Mouse (Mus musculus): Measurements from ENCODE around the gene Pola1. TPM values are rescaled to one million over a fixed set of nuclear protein-coding genes. Genes with fewer than 3 reads are reported as not detected.
A peak's percentile ranks its signal among the peaks of the same experiment; 100 is the strongest.

Gene Pola1
- polyA plus RNA-seq, 1 experiment from 2014 or later, result 9.0 TPM

DNA sequence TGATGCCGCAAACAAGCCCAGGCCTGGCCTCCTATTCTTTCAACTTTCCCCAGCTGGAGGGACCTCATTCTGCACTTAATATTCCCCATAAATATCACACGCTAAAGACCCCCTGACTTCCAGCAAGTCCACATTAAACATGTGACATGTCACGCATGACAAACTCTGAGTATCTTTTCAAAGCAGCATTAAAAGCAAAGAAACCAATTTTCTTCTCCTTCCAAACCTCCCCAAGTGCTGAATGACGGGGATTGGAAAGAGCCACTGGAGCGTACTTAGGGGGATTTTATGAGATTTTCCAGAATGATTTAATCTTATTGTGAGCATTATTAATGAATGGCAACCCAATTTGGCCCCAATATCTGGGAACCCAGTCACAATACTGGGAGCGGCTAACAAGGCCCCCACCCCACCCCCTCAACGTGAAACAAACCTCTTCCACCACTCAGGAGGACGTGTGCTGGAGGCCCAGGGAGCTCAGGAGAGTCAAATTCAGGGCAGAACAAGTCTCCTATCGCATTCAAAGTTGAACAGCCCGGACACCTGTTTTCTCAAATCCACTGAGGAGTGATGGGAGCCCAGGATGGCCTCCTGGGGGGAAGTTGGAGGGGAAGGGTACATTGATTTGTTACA is 331.7 kb downstream of the Pola1 start:
- Histone ChIP-seq H3K4me3 (no peak overlapping the region), H3K27ac (no peak overlapping the region), H3K4me2 (no peak overlapping the region), H3K27me3 (peaks cover 79% of the 10 kb centered on the region), H3K36me3 (no peaks in the 10 kb centered on the region), H3K9me3 (replicated peaks) (no peaks in the 10 kb centered on the region), H3K9ac (no peak overlapping the region), H3K4me1 (replicated peaks) (peaks cover 15% of the 10 kb centered on the region)
- ATAC-seq (replicated peaks; ENCODE audit: insufficient number of reproducible peaks, insufficient read depth, low FRiP score, low read depth), result no peak
- 27% methylated on average over 10 of the region's 10 CpGs for WGBS

GRCm38 (mm10) chrX:93299771-93300170 is 332.2 kb downstream of the Pola1 start:
- Histone ChIP-seq H3K27ac (no peak overlapping the region), H3K9me3 (replicated peaks) (no peaks in the 10 kb centered on the region), H3K27me3 (peaks cover 84% of the 10 kb centered on the region), H3K4me1 (replicated peaks) (peaks cover 15% of the 10 kb centered on the region), H3K4me3 (no peak overlapping the region; the same call in 1 of the 2 replicates), H3K36me3 (no peaks in the 10 kb centered on the region), H3K4me2 (peak overlapping the region; percentile 66), H3K9ac (no peak overlapping the region)
- 24% methylated on average over 6 of the region's 6 CpGs for WGBS
- no peak for ATAC-seq (replicated peaks; ENCODE audit: insufficient number of reproducible peaks, insufficient read depth, low FRiP score, low read depth)

DNA sequence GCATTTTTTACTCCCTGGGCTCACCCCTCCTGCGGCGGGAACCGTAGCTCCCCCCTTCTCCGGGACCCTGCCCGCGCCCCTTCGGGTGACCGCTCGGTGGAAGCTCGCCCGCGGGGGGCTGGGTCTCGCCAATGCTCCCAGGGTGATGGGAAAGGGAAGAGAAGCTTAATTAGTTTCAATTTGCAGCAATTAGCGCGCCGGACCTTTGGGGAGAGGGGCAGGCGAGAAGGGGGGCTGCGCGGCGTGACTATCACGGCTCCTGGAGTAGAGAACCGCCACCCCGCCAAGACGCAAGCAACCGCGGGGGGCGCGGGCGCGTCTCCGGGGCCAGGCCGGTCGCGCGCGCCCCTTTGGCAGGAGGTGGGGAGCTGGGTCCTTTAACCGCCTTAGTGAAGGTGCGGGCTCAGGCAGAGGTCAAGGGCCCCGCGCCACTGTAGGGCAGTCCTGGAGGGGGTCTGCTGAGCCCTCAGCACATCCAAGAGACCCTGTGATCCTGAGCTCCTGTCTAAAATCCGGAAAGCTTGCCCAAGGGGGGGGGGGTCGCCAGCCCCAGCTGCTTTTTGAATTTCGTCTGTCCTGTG is 332.8 kb downstream of the Pola1 start:
- Histone ChIP-seq H3K9me3 (replicated peaks) (no peaks in the 10 kb centered on the region), H3K36me3 (no peaks in the 10 kb centered on the region), H3K4me1 (replicated peaks) (peaks cover 15% of the 10 kb centered on the region), H3K4me3 (peak overlapping the region; percentile 44), H3K27ac (no peak overlapping the region), H3K4me2 (peak overlapping the region; percentile 66), H3K9ac (no peak overlapping the region), H3K27me3 (peaks cover 90% of the 10 kb centered on the region)
- no peak for ATAC-seq (replicated peaks; ENCODE audit: insufficient number of reproducible peaks, insufficient read depth, low FRiP score, low read depth)
- WGBS, result 9% methylated on average over 38 of the region's 43 CpGs

- Histone ChIP-seq H3K36me3 (no peaks in the 10 kb centered on the region), H3K27me3 (peaks cover 96% of the 10 kb centered on the region), H3K4me1 (replicated peaks) (peaks cover 15% of the 10 kb centered on the region), H3K9me3 (replicated peaks) (no peaks in the 10 kb centered on the region), H3K27ac (no peak overlapping the region), H3K4me2 (peak overlapping the region; percentile 68), H3K4me3 (peak overlapping the region; percentile 41), H3K9ac (no peak overlapping the region)
- WGBS, result 13% methylated on average over 39 of the region's 40 CpGs
- no peak for ATAC-seq (replicated peaks; ENCODE audit: insufficient number of reproducible peaks, insufficient read depth, low FRiP score, low read depth)
Measured at GRCm38 (mm10) chrX:93297001-93297441, 334.9 kb downstream of the Pola1 start.

GRCm38 (mm10) chrX:93295819-93296218 is 336.1 kb downstream of the Pola1 start:
- no peak overlapping the region for H3K4me2 ChIP-seq
- H3K4me3 ChIP-seq, result no peak overlapping the region
- ATAC-seq (replicated peaks; ENCODE audit: insufficient number of reproducible peaks, insufficient read depth, low FRiP score, low read depth), result no peak
- H3K9me3 ChIP-seq (replicated peaks), result no peaks in the 10 kb centered on the region
- H3K4me1 ChIP-seq (replicated peaks), result peaks cover 15% of the 10 kb centered on the region
- H3K27me3 ChIP-seq, result peaks cover 95% of the 10 kb centered on the region
- WGBS, result 13% methylated on average over 5 of the region's 5 CpGs
- H3K36me3 ChIP-seq, result no peaks in the 10 kb centered on the region
- H3K9ac ChIP-seq, result no peak overlapping the region
- no peak overlapping the region for H3K27ac ChIP-seq

DNA sequence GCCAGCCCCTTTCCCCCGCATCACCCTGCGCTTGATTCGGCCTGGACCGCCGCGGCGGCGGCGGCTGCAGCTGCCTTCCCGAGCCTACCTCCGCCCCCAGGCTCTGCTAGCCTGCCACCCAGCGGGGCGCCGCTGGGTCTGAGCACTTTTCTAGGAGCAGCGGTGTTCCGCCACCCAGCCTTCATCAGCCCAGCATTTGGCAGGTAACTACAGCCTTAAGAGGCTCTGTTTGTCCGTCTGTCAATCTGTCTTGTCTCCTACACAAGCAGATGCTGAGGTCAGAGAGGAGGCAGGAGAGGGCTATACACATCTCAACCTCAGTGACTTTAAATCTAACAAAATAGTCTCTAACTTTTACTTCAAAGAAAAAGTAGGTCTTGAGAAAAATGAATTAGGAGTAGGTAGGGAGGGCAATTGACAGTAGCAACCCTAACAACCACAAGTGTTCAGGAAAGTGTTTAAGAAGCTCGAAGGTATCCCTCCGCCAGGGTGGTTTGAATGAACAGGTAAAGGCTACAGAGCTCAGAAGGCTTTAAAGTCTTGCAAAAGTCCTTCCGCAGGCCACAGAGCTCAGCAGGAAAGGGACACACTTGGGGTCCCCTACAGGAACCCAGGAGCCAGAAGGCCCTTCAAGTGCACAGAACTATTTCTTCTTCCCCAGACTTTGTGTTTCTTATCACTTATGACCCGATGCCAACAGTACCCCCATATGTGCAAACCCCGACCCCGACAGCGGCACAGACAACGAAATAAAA is 337.0 kb downstream of the Pola1 start:
- Histone ChIP-seq H3K9me3 (replicated peaks) (no peaks in the 10 kb centered on the region), H3K4me1 (replicated peaks) (peaks cover 15% of the 10 kb centered on the region), H3K27me3 (peaks cover 94% of the 10 kb centered on the region), H3K4me3 (0 out of 2 replicates have a peak overlapping the region, but pooled peaks have one; percentile 3), H3K36me3 (no peaks in the 10 kb centered on the region), H3K9ac (no peak overlapping the region), H3K27ac (no peak overlapping the region), H3K4me2 (no peak overlapping the region)
- ATAC-seq (replicated peaks; ENCODE audit: insufficient number of reproducible peaks, insufficient read depth, low FRiP score, low read depth), result no peak
- WGBS, result 20% methylated on average over 25 of the region's 25 CpGs

- Histone ChIP-seq H3K4me2 (no peak overlapping the region), H3K4me3 (no peak overlapping the region), H3K27me3 (peaks cover 94% of the 10 kb centered on the region), H3K27ac (no peak overlapping the region), H3K9me3 (replicated peaks) (no peaks in the 10 kb centered on the region), H3K9ac (no peak overlapping the region), H3K36me3 (no peaks in the 10 kb centered on the region), H3K4me1 (replicated peaks) (peaks cover 15% of the 10 kb centered on the region)
- ATAC-seq (replicated peaks; ENCODE audit: insufficient number of reproducible peaks, insufficient read depth, low FRiP score, low read depth), result no peak
- 12% methylated on average over 6 of the region's 6 CpGs for WGBS
Measured at GRCm38 (mm10) chrX:93292031-93292430, 339.9 kb downstream of the Pola1 start.

- ATAC-seq (replicated peaks; ENCODE audit: insufficient number of reproducible peaks, insufficient read depth, low FRiP score, low read depth), result no peak
- H3K9ac ChIP-seq, result no peak overlapping the region
- peaks cover 16% of the 10 kb centered on the region for H3K4me1 ChIP-seq (replicated peaks)
- no peaks in the 10 kb centered on the region for H3K9me3 ChIP-seq (replicated peaks)
- 11% methylated on average over 12 of the region's 12 CpGs for WGBS
- H3K27ac ChIP-seq, result no peak overlapping the region
- peaks cover 94% of the 10 kb centered on the region for H3K27me3 ChIP-seq
- H3K4me2 ChIP-seq, result no peak overlapping the region; the same call in 1 of the 2 replicates
- no peaks in the 10 kb centered on the region for H3K36me3 ChIP-seq
- no peak overlapping the region for H3K4me3 ChIP-seq
Measured at GRCm38 (mm10) chrX:93289851-93290380, 342.0 kb downstream of the Pola1 start.

DNA sequence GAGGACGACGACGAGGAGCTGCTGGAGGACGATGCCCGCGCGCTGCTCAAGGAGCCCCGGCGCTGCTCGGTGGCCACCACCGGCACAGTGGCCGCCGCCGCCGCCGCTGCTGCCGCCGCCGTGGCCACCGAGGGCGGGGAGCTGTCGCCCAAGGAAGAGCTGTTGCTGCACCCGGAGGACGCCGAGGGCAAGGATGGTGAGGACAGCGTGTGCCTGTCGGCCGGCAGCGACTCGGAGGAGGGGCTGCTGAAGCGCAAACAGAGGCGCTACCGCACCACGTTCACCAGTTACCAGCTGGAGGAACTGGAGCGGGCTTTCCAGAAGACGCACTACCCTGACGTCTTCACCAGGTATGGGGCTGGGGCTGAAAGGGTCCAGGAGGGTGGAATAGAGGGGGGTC is 342.9 kb downstream of the Pola1 start:
- H3K4me1 ChIP-seq (replicated peaks), result peaks cover 16% of the 10 kb centered on the region
- no peak overlapping the region for H3K27ac ChIP-seq
- no peak for ATAC-seq (replicated peaks; ENCODE audit: insufficient number of reproducible peaks, insufficient read depth, low FRiP score, low read depth)
- H3K27me3 ChIP-seq, result peaks cover 93% of the 10 kb centered on the region
- no peaks in the 10 kb centered on the region for H3K9me3 ChIP-seq (replicated peaks)
- H3K4me3 ChIP-seq, result peak overlapping the region; percentile 45
- no peaks in the 10 kb centered on the region for H3K36me3 ChIP-seq
- H3K9ac ChIP-seq, result no peak overlapping the region
- peak overlapping the region; percentile 74 for H3K4me2 ChIP-seq
- WGBS, result 10% methylated on average over 37 of the region's 37 CpGs

- H3K9ac ChIP-seq, result no peak overlapping the region
- peak overlapping the region; percentile 74 for H3K4me2 ChIP-seq
- WGBS, result 7% methylated on average over 34 of the region's 37 CpGs
- H3K9me3 ChIP-seq (replicated peaks), result no peaks in the 10 kb centered on the region
- H3K27me3 ChIP-seq, result peaks cover 89% of the 10 kb centered on the region
- no peak overlapping the region for H3K27ac ChIP-seq
- H3K4me3 ChIP-seq, result peak overlapping the region; percentile 45
- no peaks in the 10 kb centered on the region for H3K36me3 ChIP-seq
- ATAC-seq (replicated peaks; ENCODE audit: insufficient number of reproducible peaks, insufficient read depth, low FRiP score, low read depth), result no peak
- H3K4me1 ChIP-seq (replicated peaks), result peaks cover 16% of the 10 kb centered on the region
Measured at GRCm38 (mm10) chrX:93288339-93288738, 343.6 kb downstream of the Pola1 start.

GRCm38 (mm10) chrX:93286291-93286893 is 345.6 kb downstream of the Pola1 start, which contains the start of gene Arx:
Arx (plus strand) TSS chrX:93286445.
- WGBS, result 13% methylated on average over 31 of the region's 31 CpGs
- no peak within 1 kb of the TSS for H3K9ac ChIP-seq
- H3K4me2 ChIP-seq, result peak within 1 kb of the TSS; percentile 48
- H3K36me3 ChIP-seq, result no peaks in the 10 kb centered on the region
- H3K27me3 ChIP-seq, result peaks cover 91% of the 10 kb centered on the region
- H3K27ac ChIP-seq, result no peak within 1 kb of the TSS
- H3K4me3 ChIP-seq, result peak within 1 kb of the TSS; percentile 18
- peak; percentile 87 for ATAC-seq (replicated peaks; ENCODE audit: insufficient number of reproducible peaks, insufficient read depth, low FRiP score, low read depth)
- no peaks in the 10 kb centered on the region for H3K9me3 ChIP-seq (replicated peaks)
- H3K4me1 ChIP-seq (replicated peaks), result peaks cover 18% of the 10 kb centered on the region

Data from heart, embryonic 15.5 days (tissue).